Mouse (Mus musculus): ENCODE results near the gene Zfp809. TPM values are rescaled to one million over a fixed set of nuclear protein-coding genes. Genes with fewer than 3 reads are reported as not detected.
"Not testable (repeated sequence)": the region's sequence is repeated elsewhere in the genome, so short reads cannot be mapped to it uniquely, and the experiment has no call there.

Gene Zfp809
- 14.7 and 18.4 TPM in 2 replicates for polyA plus RNA-seq (2015; fragmentation: Nextera tagmentation; extraction: Ambion mirVana)

DNA sequence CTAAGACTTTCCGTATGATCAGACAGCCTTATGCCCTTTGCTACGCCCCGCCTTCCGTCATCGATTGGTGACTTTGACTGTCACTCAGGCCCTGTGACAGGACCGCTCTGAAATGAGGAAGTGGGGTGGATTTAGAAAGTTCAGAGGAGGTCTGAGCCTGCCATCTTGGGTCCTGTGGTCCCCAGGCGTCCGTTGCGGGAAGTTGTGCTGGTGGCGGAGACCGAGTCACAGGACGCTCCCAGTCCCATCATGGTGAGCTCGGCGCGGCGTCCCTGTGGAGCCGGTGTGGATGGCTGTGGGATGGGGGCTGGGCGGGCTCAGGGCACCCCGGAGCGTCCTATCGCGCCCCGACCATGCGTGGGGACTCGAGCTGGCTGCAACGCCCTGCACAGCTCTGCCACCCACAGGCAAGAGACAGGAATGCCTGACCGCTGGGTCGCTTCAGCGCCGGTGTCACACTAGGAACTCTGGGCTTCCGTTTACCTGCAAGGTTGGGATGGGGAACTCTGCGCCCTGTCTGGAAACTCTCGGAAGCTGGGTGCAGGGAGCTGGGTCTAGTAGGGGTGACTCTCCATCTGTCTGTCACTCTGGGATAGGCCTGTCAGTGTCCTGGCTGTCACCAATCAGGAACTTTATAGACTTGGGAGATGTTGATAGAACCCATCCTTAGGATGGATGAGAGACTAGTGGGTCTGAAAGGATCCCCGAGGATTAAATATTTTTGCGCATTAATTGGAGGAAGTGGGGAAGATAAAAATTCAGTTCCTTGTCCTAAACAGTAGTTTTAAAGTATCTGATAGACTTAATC, at the start of gene Zfp809:
TSS of gene Zfp809 (plus strand) at position 134 of the 808 bp plus-strand sequence.
- ATAC-seq (ENCODE audit: insufficient number of reproducible peaks, low FRiP score, low TSS enrichment, low read depth), result peak; percentile 96
- Histone ChIP-seq H3K36me3 (no peaks in the 10 kb centered on the region), H3K9me3 (replicated peaks) (no peaks in the 10 kb centered on the region), H3K4me1 (0 out of 2 replicates have a peak, but pooled peaks cover 4% of the 10 kb centered on the region), H3K27me3 (no peaks in the 10 kb centered on the region), H3K4me2 (replicated peaks) (peak within 1 kb of the TSS; percentile 64), H3K27ac (replicated peaks) (peak within 1 kb of the TSS; percentile 95), H3K9ac (peak within 1 kb of the TSS; percentile 74), H3K4me3 (replicated peaks) (peak within 1 kb of the TSS; percentile 86)
- under 1% methylated on average over 35 of the region's 35 CpGs for WGBS

DNA sequence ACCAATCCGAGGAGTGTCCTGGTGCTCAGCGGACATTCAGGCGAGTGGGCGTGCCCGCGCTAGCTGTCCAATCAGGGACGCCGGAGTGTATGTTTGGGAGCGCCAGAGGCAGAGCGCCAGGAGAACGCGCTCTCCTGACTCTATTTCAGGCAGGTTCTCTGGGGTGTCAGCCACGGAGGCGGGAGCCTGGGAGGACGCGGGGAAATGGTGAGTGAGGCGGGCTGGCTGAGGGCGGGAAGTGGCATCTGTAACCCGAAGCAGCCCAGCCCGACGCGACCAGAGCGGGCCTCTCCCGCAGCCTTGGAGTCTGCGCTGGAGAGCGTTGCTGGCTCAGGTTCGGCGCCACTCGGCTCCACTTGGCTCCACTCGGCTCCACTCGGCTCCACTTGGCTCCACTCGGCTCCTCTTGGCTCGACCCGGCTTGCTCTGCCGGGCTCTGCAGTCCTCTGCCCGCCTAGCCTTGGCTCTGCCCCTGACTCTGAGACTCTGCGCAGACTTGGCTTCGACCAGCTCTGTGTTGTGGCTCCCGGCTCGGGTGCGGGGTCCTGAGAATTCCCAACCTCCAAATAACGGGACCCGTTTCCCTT, 37.4 kb upstream of the Zfp809 start, which contains the start of gene Zfp872:
TSS of gene Zfp872 (plus strand) at position 66 of the 587 bp plus-strand sequence.
- Histone ChIP-seq H3K9ac (peak within 1 kb of the TSS; percentile 44), H3K27ac (replicated peaks) (no peak within 1 kb of the TSS; the same call in 1 of the 2 replicates), H3K36me3 (no peaks in the 10 kb centered on the region), H3K4me1 (peaks cover 4% of the 10 kb centered on the region; the same call in 1 of the 2 replicates), H3K27me3 (no peaks in the 10 kb centered on the region), H3K9me3 (replicated peaks) (0 out of 2 replicates have a peak, but pooled peaks cover 11% of the 10 kb centered on the region), H3K4me2 (replicated peaks) (peak within 1 kb of the TSS; percentile 78), H3K4me3 (replicated peaks) (peak within 1 kb of the TSS; percentile 49)
- ATAC-seq (ENCODE audit: insufficient number of reproducible peaks, low FRiP score, low TSS enrichment, low read depth), result peak; percentile 69
- 17% methylated on average over 41 of the region's 43 CpGs for WGBS

GRCm38 (mm10) chr9:22196412-22196811, 29.1 kb upstream of the Zfp809 start:
- 47% methylated on average over 5 of the region's 5 CpGs for WGBS
- ATAC-seq (ENCODE audit: insufficient number of reproducible peaks, low FRiP score, low TSS enrichment, low read depth), result no peak

GRCm38 (mm10) chr9:22213785-22214194, 11.7 kb upstream of the Zfp809 start:
- 59% methylated on average over 2 of the region's 2 CpGs for WGBS
- no peak overlapping the region for H3K9ac ChIP-seq
- no peak overlapping the region for H3K4me3 ChIP-seq (replicated peaks)
- no peak for ATAC-seq (ENCODE audit: insufficient number of reproducible peaks, low FRiP score, low TSS enrichment, low read depth)
- H3K36me3 ChIP-seq, result no peaks in the 10 kb centered on the region
- no peaks in the 10 kb centered on the region for H3K4me1 ChIP-seq
- H3K4me2 ChIP-seq (replicated peaks), result no peak overlapping the region
- H3K27ac ChIP-seq (replicated peaks), result no peak overlapping the region
- H3K27me3 ChIP-seq, result no peaks in the 10 kb centered on the region
- no peaks in the 10 kb centered on the region for H3K9me3 ChIP-seq (replicated peaks)

More at GRCm38 (mm10) chr9:22196412-22196811, 29.1 kb upstream of the Zfp809 start:
- Histone ChIP-seq H3K4me1 (no peaks in the 10 kb centered on the region), H3K4me2 (replicated peaks) (no peak overlapping the region), H3K4me3 (replicated peaks) (no peak overlapping the region), H3K9ac (no peak overlapping the region), H3K9me3 (replicated peaks) (peaks cover 16% of the 10 kb centered on the region), H3K36me3 (no peaks in the 10 kb centered on the region), H3K27ac (replicated peaks) (no peak overlapping the region), H3K27me3 (no peaks in the 10 kb centered on the region)

DNA sequence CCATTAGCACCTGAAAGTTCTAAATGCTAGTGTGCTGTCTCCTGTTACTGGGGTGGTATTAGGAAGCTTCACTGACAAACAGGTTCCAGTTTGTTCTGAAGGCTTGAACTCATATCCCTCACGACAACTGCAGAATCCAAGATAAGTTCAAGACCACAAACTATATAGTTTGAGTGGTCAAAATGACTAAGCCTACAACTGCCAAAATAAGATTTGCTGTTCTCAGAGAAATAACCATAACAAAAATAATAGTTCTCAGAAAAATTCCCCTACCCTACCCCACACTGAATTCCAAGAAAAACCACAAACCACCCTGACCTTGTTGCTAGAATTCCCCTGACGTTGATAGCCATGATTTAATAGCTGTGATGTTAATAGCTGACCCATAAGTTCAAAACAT, 11.0 kb upstream of the Zfp809 start:
- no peak for ATAC-seq (ENCODE audit: insufficient number of reproducible peaks, low FRiP score, low TSS enrichment, low read depth)
- Histone ChIP-seq H3K27ac (replicated peaks) (no peak overlapping the region), H3K27me3 (no peaks in the 10 kb centered on the region)

GRCm38 (mm10) chr9:22216705-22217104, 8.8 kb upstream of the Zfp809 start:
- H3K4me3 ChIP-seq (replicated peaks), result no peak overlapping the region
- H3K9ac ChIP-seq, result no peak overlapping the region
- no peak for ATAC-seq (ENCODE audit: insufficient number of reproducible peaks, low FRiP score, low TSS enrichment, low read depth)
- no peaks in the 10 kb centered on the region for H3K36me3 ChIP-seq
- H3K27me3 ChIP-seq, result no peaks in the 10 kb centered on the region
- H3K9me3 ChIP-seq (replicated peaks), result no peaks in the 10 kb centered on the region
- no peaks in the 10 kb centered on the region for H3K4me1 ChIP-seq
- H3K27ac ChIP-seq (replicated peaks), result no peak overlapping the region
- no peak overlapping the region for H3K4me2 ChIP-seq (replicated peaks)
- whole genome bisulfite sequencing, result 59% methylated on average over 3 of the region's 3 CpGs

More for the DNA sequence above, 11.0 kb upstream of the Zfp809 start:
- 66% methylated on average over 2 of the region's 2 CpGs for WGBS
- H3K9ac ChIP-seq, result no peak overlapping the region
- no peaks in the 10 kb centered on the region for H3K9me3 ChIP-seq (replicated peaks)
- H3K4me1 ChIP-seq, result no peaks in the 10 kb centered on the region
- no peak overlapping the region for H3K4me2 ChIP-seq (replicated peaks)
- H3K4me3 ChIP-seq (replicated peaks), result no peak overlapping the region
- no peaks in the 10 kb centered on the region for H3K36me3 ChIP-seq

DNA sequence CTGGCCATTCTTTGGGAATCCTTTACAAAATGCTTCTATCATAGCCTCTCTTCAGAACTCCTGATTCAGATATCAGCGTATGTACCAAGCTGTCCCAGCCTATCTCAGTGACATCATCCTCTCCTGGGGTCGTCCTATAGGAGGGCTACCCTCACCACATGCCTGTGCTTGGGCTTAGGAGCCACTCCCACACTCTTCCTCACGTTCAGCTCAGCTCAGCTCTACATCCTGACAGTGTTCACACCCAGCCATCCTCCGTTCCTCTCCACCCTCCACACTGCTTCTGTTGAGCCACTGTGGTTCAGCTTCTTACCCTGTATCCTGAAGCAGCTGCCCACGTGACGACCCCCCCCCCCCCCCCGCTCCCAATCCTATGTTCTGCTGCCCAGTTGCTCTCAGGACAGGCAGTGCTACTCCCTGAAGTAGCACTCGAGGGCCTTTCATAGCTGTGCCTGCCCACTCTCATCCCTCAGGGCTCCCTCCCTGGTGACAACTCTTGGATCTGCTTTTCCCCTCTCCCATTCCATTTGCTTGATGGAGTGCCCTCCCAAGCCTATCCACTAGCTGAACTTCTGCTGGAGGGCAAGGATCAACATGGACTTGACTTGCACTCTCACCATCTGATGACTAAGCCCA, 7.5 kb upstream of the Zfp809 start:
- Histone ChIP-seq H3K4me1 (no peaks in the 10 kb centered on the region), H3K27ac (replicated peaks) (no peak overlapping the region), H3K36me3 (no peaks in the 10 kb centered on the region), H3K4me3 (replicated peaks) (no peak overlapping the region), H3K9ac (no peak overlapping the region), H3K4me2 (replicated peaks) (no peak overlapping the region), H3K9me3 (replicated peaks) (no peaks in the 10 kb centered on the region), H3K27me3 (no peaks in the 10 kb centered on the region)
- ATAC-seq (ENCODE audit: insufficient number of reproducible peaks, low FRiP score, low TSS enrichment, low read depth), result no peak
- 48% methylated on average over 6 of the region's 8 CpGs for WGBS

GRCm38 (mm10) chr9:22224066-22224465, 1.4 kb upstream of the Zfp809 start:
- Histone ChIP-seq H3K4me2 (replicated peaks) (no peak overlapping the region), H3K9ac (no peak overlapping the region), H3K4me1 (0 out of 2 replicates have a peak, but pooled peaks cover 4% of the 10 kb centered on the region), H3K27me3 (no peaks in the 10 kb centered on the region), H3K9me3 (replicated peaks) (no peaks in the 10 kb centered on the region), H3K36me3 (no peaks in the 10 kb centered on the region), H3K27ac (replicated peaks) (no peak overlapping the region), H3K4me3 (replicated peaks) (no peak overlapping the region)
- no peak for ATAC-seq (ENCODE audit: insufficient number of reproducible peaks, low FRiP score, low TSS enrichment, low read depth)
- WGBS, result 91% methylated on average over 4 of the region's 4 CpGs

- Histone ChIP-seq H3K9me3 (replicated peaks) (no peaks in the 10 kb centered on the region), H3K4me1 (0 out of 2 replicates have a peak, but pooled peaks cover 4% of the 10 kb centered on the region), H3K27me3 (no peaks in the 10 kb centered on the region), H3K4me2 (replicated peaks) (peak overlapping the region; percentile 64), H3K36me3 (no peaks in the 10 kb centered on the region), H3K27ac (replicated peaks) (peak overlapping the region; percentile 95; the same call in 1 of the 2 replicates), H3K4me3 (replicated peaks) (peak overlapping the region; percentile 86), H3K9ac (peak overlapping the region; percentile 9; the same call in 1 of the 2 replicates)
- 19% methylated on average over 17 of the region's 17 CpGs for WGBS
- ATAC-seq (ENCODE audit: insufficient number of reproducible peaks, low FRiP score, low TSS enrichment, low read depth), result no peak
Measured at GRCm38 (mm10) chr9:22224536-22225503, 694 bp upstream of the Zfp809 start.

GRCm38 (mm10) chr9:22226389-22226673, 817 bp downstream of the Zfp809 start:
- not testable (repeated sequence) for H3K9me3 ChIP-seq (replicated peaks); H3K36me3 ChIP-seq; H3K27me3 ChIP-seq; H3K4me1 ChIP-seq; ATAC-seq (ENCODE audit: insufficient number of reproducible peaks, low FRiP score, low TSS enrichment, low read depth)
- WGBS, result 68% methylated on average over 7 of the region's 7 CpGs
- Histone ChIP-seq H3K9ac (peak overlapping the region; percentile 74; the same call in 1 of the 2 replicates), H3K4me2 (replicated peaks) (peak overlapping the region; percentile 64), H3K4me3 (replicated peaks) (peak overlapping the region; percentile 86), H3K27ac (replicated peaks) (0 out of 2 replicates have a peak overlapping the region, but pooled peaks have one; percentile 95)

Data from embryonic facial prominence, embryonic 15.5 days (tissue).